Mouse (Mus musculus) kidney, postnatal 0 days (tissue): ENCODE results near the gene Akt1. TPM values are rescaled to one million over a fixed set of nuclear protein-coding genes. Genes with fewer than 3 reads are reported as not detected.

Experiments used
- ATAC-seq: fragments of 200-750 bp; cut with Nextera tagmentation; replicated peaks from 2 replicates; pipeline ENCODE4 v1.8.0; 2017; ENCODE audit warnings: low read depth, moderate number of reproducible peaks, moderate TSS enrichment, moderate library complexity; ENCODE audit not compliant: low FRiP score
- DNase-seq: peaks from one replicate; pipeline ENCODE4 v3.0.0-alpha.2; 2016; ENCODE audit warnings: low spot score
- H3K27ac ChIP-seq: fragments of 300-500 bp; sonication (generic); 2 replicates; pipeline ENCODE4 v1.5.1; 2014; ENCODE audit warnings: mild to moderate bottlenecking
- H3K27me3 ChIP-seq: fragments of 300-500 bp; sonication (generic); 2 replicates; pipeline ENCODE4 v1.6.1; 2014; ENCODE audit warnings: low read length, mixed read lengths; ENCODE audit not compliant: insufficient read depth
- H3K36me3 ChIP-seq: fragments of 300-500 bp; sonication (generic); 2 replicates; pipeline ENCODE4 v1.6.1; 2014; ENCODE audit warnings: low read length, mixed read lengths; ENCODE audit not compliant: insufficient read depth
- H3K4me1 ChIP-seq: fragments of 300-500 bp; sonication (generic); replicated peaks from 2 replicates; pipeline ENCODE4 v1.6.1; 2014; ENCODE audit warnings: antibody characterized with exemption, low read length, mixed read lengths; ENCODE audit not compliant: insufficient read depth
- H3K4me2 ChIP-seq: fragments of 300-500 bp; sonication (generic); 2 replicates; pipeline ENCODE4 v1.6.1; 2014; ENCODE audit warnings: mild to moderate bottlenecking, low read length, moderate library complexity, mixed read lengths
- H3K4me3 ChIP-seq: fragments of 300-500 bp; sonication (generic); replicated peaks from 2 replicates; pipeline ENCODE4 v1.5.1; 2014; ENCODE audit warnings: low read depth, low read length
- H3K9ac ChIP-seq: fragments of 300-500 bp; sonication (generic); 2 replicates; pipeline ENCODE4 v1.6.1; 2014; ENCODE audit warnings: low read depth, low read length
- H3K9me3 ChIP-seq: fragments of 300-500 bp; sonication (generic); replicated peaks from 2 replicates; pipeline ENCODE4 v1.6.1; 2016; ENCODE audit warnings: low read length, inconsistent platforms, mixed read lengths
- CTCF ChIP-seq: IDR thresholded peaks from 2 replicates; pipeline ENCODE4 v1.5.1; 2016; ENCODE audit warnings: antibody characterized with exemption, low read depth, mild to moderate bottlenecking, moderate library complexity
- WGBS: fragments of 180-500 bp; shearing (Covaris S2); extraction: QIAGEN DNeasy Blood & Tissue Kit; methylation state at CpG from one replicate; pipeline ENCODE4 v1.1.7; 2014; 5-methylcytosine and 5-hydroxymethylcytosine counted together
- polyA plus RNA-seq: library from polyadenylated mRNA; unstranded; fragments of >200 nt; fragmentation: Nextera tagmentation; extraction: Ambion mirVana; gene quantifications from 2 replicates; pipeline ENCODE4 v1.2.1, GENCODE M21; 2015

The Akt1 gene
- polyA plus RNA-seq, 1 experiment from 2014 or later, result 114 TPM

- Histone ChIP-seq H3K4me2 (peak overlapping the region; percentile 96), H3K9ac (peak overlapping the region; percentile 67), H3K4me3 (peak overlapping the region; percentile 45), H3K27ac (peak overlapping the region; percentile 54; the same call in 1 of the 2 replicates), H3K4me1 (peaks cover 25% of the 10 kb centered on the region), H3K9me3 (no peaks in the 10 kb centered on the region), H3K36me3 (no peaks in the 10 kb centered on the region), H3K27me3 (no peaks in the 10 kb centered on the region)
- 17% methylated on average over 16 of the region's 16 CpGs for WGBS
- TF ChIP-seq CTCF, result no peak
- DNase-seq (no peak), ATAC-seq (peak; percentile 1; the same call in 1 of the 2 replicates)
These were observed 54.2 kb downstream of the Akt1 start for GRCm38 (mm10) chr12:112620354-112621061.

GRCm38 (mm10) chr12:112619686-112620353 is 54.9 kb downstream of the Akt1 start, which contains the start of gene Adssl1:
Gene Adssl1, plus strand, starts transcription at chr12:112620045.
- no peaks in the 10 kb centered on the region for H3K36me3 ChIP-seq
- no peaks in the 10 kb centered on the region for H3K27me3 ChIP-seq
- peak within 1 kb of the TSS; percentile 96 for H3K4me2 ChIP-seq
- H3K9me3 ChIP-seq, result no peaks in the 10 kb centered on the region
- peak within 1 kb of the TSS; percentile 45 for H3K4me3 ChIP-seq
- peaks cover 25% of the 10 kb centered on the region for H3K4me1 ChIP-seq
- TF ChIP-seq CTCF, result no peak
- DNase-seq (peak; percentile 58), ATAC-seq (peak; percentile 61)
- peak within 1 kb of the TSS; percentile 54; the same call in 1 of the 2 replicates for H3K27ac ChIP-seq
- WGBS, result under 1% methylated on average over 55 of the region's 56 CpGs
- H3K9ac ChIP-seq, result peak within 1 kb of the TSS; percentile 67

- DNase-seq (no peak), ATAC-seq (peak; percentile 34; the same call in 1 of the 2 replicates)
- H3K9me3 ChIP-seq, result no peaks in the 10 kb centered on the region
- peak overlapping the region; percentile 45 for H3K4me3 ChIP-seq
- peak overlapping the region; percentile 67; the same call in 1 of the 2 replicates for H3K9ac ChIP-seq
- peak overlapping the region; percentile 36; the same call in 1 of the 2 replicates for H3K27ac ChIP-seq
- TF ChIP-seq CTCF, result no peak
- WGBS, result 21% methylated on average over 13 of the region's 13 CpGs
- H3K36me3 ChIP-seq, result no peaks in the 10 kb centered on the region
- no peaks in the 10 kb centered on the region for H3K27me3 ChIP-seq
- peaks cover 25% of the 10 kb centered on the region for H3K4me1 ChIP-seq
- H3K4me2 ChIP-seq, result peak overlapping the region; percentile 96
These were observed 55.6 kb downstream of the Akt1 start for GRCm38 (mm10) chr12:112618981-112619685.

GRCm38 (mm10) chr12:112617898-112618380 is 56.7 kb downstream of the Akt1 start:
- H3K9me3 ChIP-seq, result no peaks in the 10 kb centered on the region
- H3K27me3 ChIP-seq, result no peaks in the 10 kb centered on the region
- TF ChIP-seq CTCF, result peak; percentile 84
- peak overlapping the region; percentile 26; the same call in 1 of the 2 replicates for H3K27ac ChIP-seq
- no peak overlapping the region for H3K4me3 ChIP-seq
- H3K4me2 ChIP-seq, result no peak overlapping the region
- peak; percentile 85 for DNase-seq
- H3K4me1 ChIP-seq, result peaks cover 25% of the 10 kb centered on the region
- WGBS, result 16% methylated on average over 8 of the region's 8 CpGs
- ATAC-seq, result peak; percentile 27
- no peak overlapping the region for H3K9ac ChIP-seq
- no peaks in the 10 kb centered on the region for H3K36me3 ChIP-seq

- no peaks in the 10 kb centered on the region for H3K9me3 ChIP-seq
- 83% methylated on average over 11 of the region's 11 CpGs for WGBS
- H3K27ac ChIP-seq, result no peak overlapping the region
- H3K4me1 ChIP-seq, result peaks cover 25% of the 10 kb centered on the region
- no peak overlapping the region for H3K9ac ChIP-seq
- H3K27me3 ChIP-seq, result no peaks in the 10 kb centered on the region
- DNase-seq (no peak), ATAC-seq (no peak)
- TF ChIP-seq CTCF, result no peak
- no peak overlapping the region for H3K4me3 ChIP-seq
- H3K4me2 ChIP-seq, result no peak overlapping the region
- no peaks in the 10 kb centered on the region for H3K36me3 ChIP-seq
These were observed 57.5 kb downstream of the Akt1 start for GRCm38 (mm10) chr12:112617184-112617583.

- H3K9ac ChIP-seq, result no peak overlapping the region
- no peak for DNase-seq
- H3K4me2 ChIP-seq, result no peak overlapping the region
- H3K27me3 ChIP-seq, result no peaks in the 10 kb centered on the region
- no peak for TF ChIP-seq CTCF
- H3K4me1 ChIP-seq, result peaks cover 25% of the 10 kb centered on the region
- no peaks in the 10 kb centered on the region for H3K36me3 ChIP-seq
- no peak for ATAC-seq
- WGBS, result 45% methylated on average over 9 of the region's 9 CpGs
- no peak overlapping the region for H3K27ac ChIP-seq
- H3K9me3 ChIP-seq, result no peaks in the 10 kb centered on the region
- no peak overlapping the region for H3K4me3 ChIP-seq
These were observed 58.0 kb downstream of the Akt1 start for GRCm38 (mm10) chr12:112616668-112617067.
